Mouse (Mus musculus) urinary bladder, postnatal 10 days (tissue): ENCODE results near the gene Magi1.

Experiments
- DNase-seq: peaks from one replicate; pipeline ENCODE4 v3.0.0; 2022; ENCODE audit warnings: low spot score

The Magi1 gene

GRCm38 (mm10) chr6:93890011-93890410 lies 393.7 kb downstream of the Magi1 start:
- no peak for DNase-seq

GRCm38 (mm10) chr6:93877337-93877736 lies 406.4 kb downstream of the Magi1 start:
- no peak for DNase-seq

- DNase-seq, result no peak
Measured at GRCm38 (mm10) chr6:93874936-93875335, 408.8 kb downstream of the Magi1 start.

- DNase-seq, result no peak
Measured at GRCm38 (mm10) chr6:93874376-93874775, 409.3 kb downstream of the Magi1 start.

- DNase-seq, result no peak
Measured at GRCm38 (mm10) chr6:93873536-93873935, 410.2 kb downstream of the Magi1 start.

GRCm38 (mm10) chr6:93871516-93871915 lies 412.2 kb downstream of the Magi1 start:
- no peak for DNase-seq

GRCm38 (mm10) chr6:93870023-93870422 lies 413.7 kb downstream of the Magi1 start:
- no peak for DNase-seq

GRCm38 (mm10) chr6:93862263-93862662 lies 421.5 kb downstream of the Magi1 start:
- DNase-seq, result no peak

- DNase-seq, result no peak
Measured at GRCm38 (mm10) chr6:93856783-93857182, 426.9 kb downstream of the Magi1 start.

- DNase-seq, result no peak
Measured at GRCm38 (mm10) chr6:93855806-93856641, 427.7 kb downstream of the Magi1 start.

- DNase-seq, result no peak
Measured at GRCm38 (mm10) chr6:93848942-93849790, 434.6 kb downstream of the Magi1 start.

- DNase-seq, result no peak
Measured at GRCm38 (mm10) chr6:93845498-93845897, 438.2 kb downstream of the Magi1 start.

- no peak for DNase-seq
Measured at GRCm38 (mm10) chr6:93845080-93845479, 438.6 kb downstream of the Magi1 start.

GRCm38 (mm10) chr6:93844576-93844975 lies 439.1 kb downstream of the Magi1 start:
- DNase-seq, result no peak

GRCm38 (mm10) chr6:93838398-93838797 lies 445.3 kb downstream of the Magi1 start:
- DNase-seq, result no peak

GRCm38 (mm10) chr6:93836585-93836984 lies 447.1 kb downstream of the Magi1 start:
- DNase-seq, result no peak

GRCm38 (mm10) chr6:93835211-93835610 lies 448.5 kb downstream of the Magi1 start:
- no peak for DNase-seq

- DNase-seq, result no peak
Measured at GRCm38 (mm10) chr6:93828262-93828661, 455.5 kb downstream of the Magi1 start.

- no peak for DNase-seq
Measured at GRCm38 (mm10) chr6:93826875-93827274, 456.8 kb downstream of the Magi1 start.

GRCm38 (mm10) chr6:93822221-93822897 lies 461.4 kb downstream of the Magi1 start:
- no peak for DNase-seq

- DNase-seq, result no peak
Measured at GRCm38 (mm10) chr6:93821512-93821911, 462.2 kb downstream of the Magi1 start.

- no peak for DNase-seq
Measured at GRCm38 (mm10) chr6:93819888-93820287, 463.8 kb downstream of the Magi1 start.
